Mouse (Mus musculus): ENCODE results near the gene Babam2.

- TF ChIP-seq CTCF (IDR thresholded peaks at IDR 0.05; ENCODE audit: extremely low read depth, insufficient read depth, low read length) (no peak), POLR2A (IDR thresholded peaks at IDR 0.05; ENCODE audit: extremely low read depth, insufficient read depth, low read length) (no peak)
These were observed 342.0 kb downstream of the Babam2 start for GRCm38 (mm10) chr5:32039511-32039910.
